Mouse (Mus musculus) ES-Bruce4 (cell line): ENCODE measurements at regions not wholly inside any gene's neighbourhood (a gene's known extent, or its start where the extent isn't known, plus 50 kb on each side); places are given as distances from the start of the nearest gene placed in this dataset.

ENCODE experiments used
- CTCF ChIP-seq: IDR thresholded peaks from one replicate; pipeline ENCODE4 v1.8.1; 2011; ENCODE audit warnings: low read depth, low read length
- EP300 ChIP-seq: IDR thresholded peaks from 2 replicates; pipeline ENCODE4 v1.6.1; 2011; ENCODE audit warnings: low read depth, low read length; ENCODE audit not compliant: insufficient read depth
- POLR2A ChIP-seq: IDR thresholded peaks from one replicate; pipeline ENCODE4 v1.8.1; 2011; ENCODE audit warnings: low read length; ENCODE audit not compliant: insufficient read depth

- TF ChIP-seq EP300 (no peak), CTCF (no peak), POLR2A (no peak)
Measured at GRCm38 (mm10) chr13:78802011-78802837, 602.7 kb upstream of the Nr2f1 start.
